Mouse (Mus musculus) thymus, postnatal 4 days (tissue): ENCODE data around the gene Kcng1.
A peak's percentile ranks its signal among the peaks of the same experiment; 100 is the strongest.

Experiments
- DNase-seq: peaks from one replicate; pipeline ENCODE4 v3.0.0; 2021

Kcng1 gene

DNA sequence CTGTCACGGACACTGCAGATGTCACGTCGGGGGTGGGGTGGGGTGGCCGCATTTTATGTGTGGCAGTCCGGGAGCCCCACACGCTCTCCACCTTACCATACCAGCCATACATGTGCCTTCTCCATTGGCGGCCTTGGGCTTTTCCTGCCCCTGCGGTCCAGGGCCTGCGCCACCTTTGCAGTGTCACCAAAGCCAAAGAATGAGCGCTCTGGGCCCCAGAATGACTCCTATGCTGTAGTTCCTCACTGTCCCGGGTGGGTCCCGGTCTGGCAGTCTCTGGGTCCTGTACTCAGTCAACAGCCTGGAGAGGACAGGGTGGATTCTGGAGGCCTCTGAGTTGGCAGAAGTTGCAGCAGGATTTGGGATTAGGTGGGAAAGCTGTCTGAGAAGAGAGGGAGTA lies at the start of gene Kcng1:
TSS of gene Kcng1 (minus strand) at position 155 of the 400 bp plus-strand sequence.
- DNase-seq = no peak

DNA sequence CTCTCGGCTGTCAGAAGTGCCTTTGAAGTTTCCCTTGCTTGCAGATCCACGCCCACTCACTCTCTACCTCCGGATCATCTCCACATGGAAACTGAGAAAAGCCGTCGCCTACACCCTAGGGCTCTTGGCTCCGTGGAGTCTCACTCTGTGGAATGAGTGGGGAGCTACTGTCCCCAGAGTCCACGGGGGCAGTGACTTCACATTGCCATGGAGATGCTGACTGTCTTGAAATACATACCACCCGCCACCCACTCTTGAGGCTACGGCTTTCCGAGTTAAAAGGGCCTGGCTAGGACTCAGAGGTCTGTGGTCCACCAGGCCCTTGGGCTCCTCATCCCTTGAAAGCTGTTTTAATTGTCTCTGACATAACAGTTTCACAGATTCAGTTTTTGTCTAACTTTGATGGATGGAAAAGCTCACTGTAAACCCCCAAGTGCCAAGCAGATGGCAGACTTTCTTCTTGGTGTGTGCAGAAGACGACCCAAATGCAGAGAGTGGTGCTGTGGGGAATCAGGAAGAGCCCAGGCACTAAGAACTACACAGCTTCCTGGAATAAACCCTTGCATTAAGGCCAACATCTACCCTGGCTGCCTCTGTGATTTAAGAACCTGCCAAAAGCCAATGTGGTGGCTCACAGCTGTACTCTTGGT lies 49.0 kb upstream of the Kcng1 start:
- DNase-seq = no peak

DNA sequence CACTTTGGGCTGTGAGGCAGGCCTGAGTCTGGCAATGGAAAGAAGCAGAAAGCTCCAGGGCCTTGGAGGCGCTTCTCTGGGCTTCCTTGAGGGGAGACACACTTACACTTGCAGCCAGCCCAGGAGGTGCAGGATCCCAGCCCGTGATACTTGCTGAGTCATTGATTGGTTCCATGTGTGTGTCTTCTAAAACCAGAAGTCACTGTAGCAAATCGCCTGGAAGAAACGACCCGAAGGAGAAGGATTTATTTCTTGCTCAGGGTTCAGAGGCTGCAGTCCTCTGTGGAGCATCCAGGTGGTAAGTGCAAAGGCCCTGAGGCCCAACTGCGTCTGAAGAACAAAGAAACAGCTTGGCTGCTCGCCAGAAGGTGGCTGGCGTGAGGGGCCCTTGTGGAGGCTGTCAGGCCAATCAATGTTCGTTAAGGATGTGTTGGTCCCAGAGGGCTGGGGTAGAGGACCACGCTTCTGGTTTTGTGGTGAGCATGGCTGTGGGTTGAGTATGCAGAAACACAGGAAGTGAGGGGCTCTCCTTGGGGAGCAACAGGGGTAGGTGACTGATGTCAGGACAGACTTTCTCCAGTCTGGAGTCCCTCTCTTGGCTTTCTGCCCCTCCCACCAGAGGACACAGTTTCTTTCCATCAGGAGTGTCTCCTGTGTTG lies 40.3 kb upstream of the Kcng1 start:
- peak; percentile 9 for DNase-seq

DNA sequence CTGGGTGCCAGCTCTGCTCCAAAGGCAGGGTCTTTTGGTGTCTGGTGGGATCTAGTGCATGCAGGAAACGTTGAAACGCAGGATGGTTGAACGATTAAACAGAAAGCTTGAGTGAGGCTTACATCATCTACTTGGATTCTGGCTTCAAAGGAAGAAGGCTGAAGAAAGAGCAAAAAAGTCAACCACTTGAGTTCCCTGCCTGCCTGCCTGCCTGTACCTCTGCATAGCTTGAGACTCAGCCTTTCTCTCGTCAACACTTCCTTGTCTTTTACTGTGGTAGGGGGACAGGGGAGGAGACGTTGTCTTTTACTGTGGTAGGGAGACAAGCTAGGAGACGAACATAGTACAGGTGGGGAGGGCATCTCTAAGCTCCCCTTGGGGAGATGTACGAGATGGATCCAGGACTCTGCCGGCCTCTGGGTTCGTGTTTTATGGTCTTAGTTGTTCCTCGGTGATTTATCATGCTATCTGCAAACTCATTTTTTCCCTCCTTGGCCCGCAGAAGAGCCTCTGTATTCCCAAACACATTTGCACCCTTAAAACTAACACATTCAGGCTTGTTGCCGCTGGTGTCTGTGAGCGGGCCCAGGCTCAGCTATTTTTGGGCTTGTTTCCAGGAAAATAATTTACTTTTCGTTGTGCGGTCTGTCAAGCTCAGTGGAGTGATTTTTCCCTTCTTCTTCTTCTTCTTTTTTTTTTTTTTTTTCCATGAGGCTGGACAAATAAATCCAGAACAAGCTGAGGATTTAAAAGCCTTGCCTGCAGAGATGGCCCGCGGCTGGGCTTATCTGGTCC lies 39.0 kb upstream of the Kcng1 start:
- DNase-seq = no peak

DNA sequence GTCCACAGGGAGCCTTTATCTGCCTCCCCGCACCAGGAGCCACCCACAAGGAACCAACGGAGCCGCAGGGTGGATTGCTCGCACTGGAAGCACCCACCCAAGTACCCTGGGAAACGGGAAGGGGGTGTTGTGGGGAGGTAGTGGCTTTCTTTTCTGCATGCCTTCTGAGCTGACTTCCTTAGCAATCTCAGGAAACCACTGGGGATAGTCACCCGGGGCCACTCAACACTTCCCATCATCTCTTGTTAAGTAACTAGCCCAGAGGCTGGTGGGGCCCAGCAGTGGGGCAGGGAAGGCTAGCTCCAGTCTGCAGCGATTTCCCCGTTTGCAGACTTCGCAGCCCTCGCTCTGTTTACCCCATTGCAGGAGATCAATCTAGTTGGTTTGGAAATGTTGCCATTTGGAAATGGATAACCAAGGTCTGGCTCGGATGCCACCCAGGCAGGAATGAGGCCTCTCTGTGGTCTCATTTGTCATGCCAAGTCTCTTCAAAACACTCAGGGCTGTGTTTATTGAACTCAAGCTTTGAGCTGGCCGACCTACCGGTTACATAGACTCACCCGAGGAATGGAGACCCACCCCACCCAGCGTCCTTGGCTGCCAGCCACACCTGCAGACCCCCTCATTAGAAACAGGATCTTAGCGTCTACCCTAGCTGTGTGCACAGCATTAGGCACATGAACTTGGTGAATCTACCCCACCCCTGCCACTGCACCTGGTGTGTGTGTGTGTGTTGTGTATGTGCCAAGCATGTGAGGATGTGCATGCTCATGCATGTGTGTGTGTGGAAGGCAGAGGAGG lies 33.3 kb upstream of the Kcng1 start:
- DNase-seq = no peak

DNA sequence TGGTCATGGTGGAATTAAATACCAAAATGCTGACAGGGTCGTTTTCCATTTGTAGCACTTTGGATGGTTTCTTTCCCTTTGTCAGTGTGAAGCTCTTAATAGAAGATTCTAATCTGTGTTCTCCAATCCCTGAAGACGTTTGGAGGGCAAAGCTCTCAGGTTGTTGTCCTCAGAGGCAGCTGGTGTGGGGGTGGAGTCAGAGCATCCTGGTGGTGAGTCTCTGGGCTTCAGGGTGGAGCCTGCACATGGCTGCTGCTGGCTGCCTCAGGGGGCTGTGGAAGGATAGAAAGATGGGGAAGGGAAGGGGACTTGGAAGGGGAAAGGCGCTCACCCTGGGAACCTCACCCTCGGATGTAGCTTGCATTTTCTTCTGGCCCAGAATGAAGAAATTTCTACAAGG lies 31.0 kb upstream of the Kcng1 start:
- DNase-seq = no peak

DNA sequence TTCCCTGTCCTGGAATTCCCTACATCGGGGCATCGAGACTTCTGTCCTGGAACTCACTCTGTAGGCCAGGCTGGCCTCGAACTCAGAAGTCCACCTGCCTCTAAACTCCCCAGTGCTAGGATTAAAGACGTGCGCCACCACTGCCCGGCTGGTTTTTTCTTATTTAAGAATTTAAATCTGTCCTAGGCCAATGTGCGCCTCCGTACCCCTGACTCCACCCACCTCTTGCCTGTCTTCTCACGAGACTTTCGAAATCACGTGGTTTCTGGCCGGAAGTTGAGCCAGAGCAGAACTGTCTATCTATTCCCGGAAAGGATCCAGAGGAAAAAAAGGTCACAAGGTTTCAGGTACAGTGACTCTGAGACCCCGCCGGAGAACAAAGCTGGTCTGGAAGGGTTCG lies 29.5 kb upstream of the Kcng1 start:
- no peak for DNase-seq

DNA sequence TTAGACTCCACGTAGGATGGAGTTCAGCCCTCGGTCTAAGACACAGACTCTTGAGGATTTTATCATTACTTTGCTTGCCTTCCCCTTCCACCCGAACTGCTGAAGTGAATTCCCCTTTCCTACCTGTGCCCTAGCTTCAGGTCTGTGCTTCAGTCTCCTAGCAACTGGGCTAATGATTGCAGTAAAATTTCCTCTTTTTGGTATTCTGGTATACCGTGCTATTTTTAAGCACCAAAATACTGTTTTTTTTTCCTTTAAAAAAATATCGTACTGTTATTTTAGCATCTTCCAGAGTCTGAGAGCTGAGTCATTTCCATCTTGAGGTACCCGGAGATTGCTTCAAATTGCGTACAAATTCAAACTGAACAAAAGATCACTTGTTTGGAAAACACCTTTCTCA lies 27.4 kb upstream of the Kcng1 start:
- no peak for DNase-seq

DNA sequence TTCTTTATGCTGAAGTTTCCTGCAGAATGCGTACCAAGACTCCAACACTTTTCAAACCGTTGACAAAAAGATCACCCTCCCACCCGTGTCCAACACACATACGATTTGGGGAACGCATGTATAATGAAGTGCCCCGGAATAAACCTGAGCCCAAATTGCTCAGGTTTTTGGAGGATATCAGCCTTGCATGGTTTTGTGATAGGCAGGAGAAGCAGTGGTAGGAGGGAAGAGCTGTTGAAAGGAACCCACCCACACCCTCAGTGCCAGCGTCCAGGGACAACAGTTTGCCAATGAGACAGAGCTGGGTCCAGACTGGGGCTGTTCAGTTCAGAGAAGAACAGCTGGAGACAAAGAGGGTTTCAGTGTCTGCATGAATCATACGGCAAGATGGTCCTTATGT lies 18.1 kb upstream of the Kcng1 start:
- DNase-seq = no peak

DNA sequence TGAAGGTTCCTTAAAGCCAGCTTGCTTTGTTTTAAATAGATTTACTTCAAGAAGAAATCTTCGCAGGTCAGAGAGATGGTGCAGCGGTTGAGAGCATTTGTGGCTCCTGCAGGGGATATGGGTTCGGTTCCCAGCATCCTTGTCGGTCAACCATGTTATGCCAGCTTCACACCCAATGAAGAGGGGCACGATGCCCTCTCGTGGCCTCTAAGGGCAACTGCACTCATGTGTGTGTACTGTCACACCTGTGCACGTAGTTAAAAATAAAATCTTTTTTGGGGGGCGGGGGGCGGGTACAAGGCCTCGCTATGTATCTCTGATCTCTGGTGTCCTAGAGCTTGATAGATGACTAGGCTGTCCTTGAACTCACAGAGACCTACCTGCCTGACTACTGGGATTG lies 15.0 kb upstream of the Kcng1 start:
- no peak for DNase-seq

DNA sequence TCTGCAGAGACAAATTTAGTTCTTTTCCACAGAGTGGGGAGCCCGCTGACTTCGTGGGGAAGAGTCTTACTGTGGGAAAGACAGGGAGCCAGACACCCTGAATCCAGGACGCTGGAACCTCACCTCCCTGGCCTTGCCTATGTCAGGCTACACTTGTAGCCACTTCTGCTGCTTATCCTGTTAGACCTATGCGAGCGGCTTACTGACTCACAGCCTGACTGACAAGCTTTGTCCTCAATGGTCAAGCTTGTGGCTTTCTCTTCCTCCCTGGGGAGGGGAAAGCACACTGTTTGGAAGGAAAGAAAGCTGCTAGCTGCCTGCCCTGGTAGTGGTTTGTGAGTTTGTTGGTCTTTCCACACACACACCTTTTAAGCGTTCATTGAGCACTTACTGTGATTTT lies 11.0 kb upstream of the Kcng1 start:
- DNase-seq = no peak

DNA sequence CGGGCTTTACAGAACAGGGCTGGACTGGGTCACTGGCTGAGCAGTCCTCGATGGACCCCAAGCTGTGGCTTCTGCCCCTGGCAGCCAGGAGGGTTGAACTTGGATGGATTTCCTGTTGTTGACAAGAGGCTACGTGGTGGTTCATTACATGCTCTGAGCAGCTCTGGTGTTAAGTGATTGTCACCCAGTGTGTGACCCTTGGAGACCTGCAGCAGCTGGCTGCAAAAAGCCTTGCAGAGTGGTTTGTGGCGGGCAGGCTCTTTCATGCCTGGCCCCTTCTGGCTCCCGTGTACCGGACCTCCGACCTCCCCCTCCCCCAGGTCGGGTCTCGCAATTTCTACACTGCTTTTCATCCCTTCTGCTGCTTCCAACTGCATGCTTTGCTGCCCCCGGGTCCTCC lies 10.5 kb upstream of the Kcng1 start:
- no peak for DNase-seq

DNA sequence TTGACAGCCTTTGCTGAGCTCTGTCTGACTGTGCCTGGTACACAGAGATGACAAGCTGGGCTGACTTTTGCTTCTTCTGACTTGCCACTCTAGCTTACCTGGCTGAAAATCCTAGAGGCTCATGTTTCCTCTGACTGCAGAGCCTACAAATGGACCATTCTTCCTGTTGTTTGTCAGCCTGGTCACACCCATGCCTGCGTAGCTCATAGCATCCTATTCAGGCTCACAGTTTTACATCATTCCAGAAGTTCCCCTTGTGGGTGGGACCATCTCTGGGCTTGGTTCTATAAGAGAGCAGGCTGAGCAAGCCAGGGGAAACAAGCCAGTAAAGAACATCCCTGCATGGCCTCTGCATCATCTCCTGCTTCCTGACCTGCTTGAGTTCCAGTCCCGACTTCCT lies 8.3 kb upstream of the Kcng1 start:
- no peak for DNase-seq

DNA sequence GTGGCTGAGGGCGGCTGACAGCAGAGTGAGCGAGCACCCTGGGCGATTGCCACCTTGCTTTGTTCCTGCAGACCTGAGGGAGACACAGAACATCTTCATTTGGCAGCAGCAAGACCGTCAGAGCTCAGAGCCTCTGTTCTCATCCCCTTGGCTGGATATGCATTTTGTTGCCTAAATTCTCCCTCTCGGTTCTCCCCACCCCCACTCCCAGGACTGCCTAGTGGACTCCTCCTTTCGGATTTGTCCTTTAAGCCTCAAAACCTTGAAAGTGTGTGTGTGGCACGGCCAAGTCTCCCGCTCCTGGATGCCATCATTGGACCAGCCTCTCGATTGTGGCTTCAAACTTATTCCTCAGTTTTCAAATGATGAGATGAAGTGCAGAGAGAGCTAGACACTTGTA lies 7.5 kb upstream of the Kcng1 start:
- no peak for DNase-seq

DNA sequence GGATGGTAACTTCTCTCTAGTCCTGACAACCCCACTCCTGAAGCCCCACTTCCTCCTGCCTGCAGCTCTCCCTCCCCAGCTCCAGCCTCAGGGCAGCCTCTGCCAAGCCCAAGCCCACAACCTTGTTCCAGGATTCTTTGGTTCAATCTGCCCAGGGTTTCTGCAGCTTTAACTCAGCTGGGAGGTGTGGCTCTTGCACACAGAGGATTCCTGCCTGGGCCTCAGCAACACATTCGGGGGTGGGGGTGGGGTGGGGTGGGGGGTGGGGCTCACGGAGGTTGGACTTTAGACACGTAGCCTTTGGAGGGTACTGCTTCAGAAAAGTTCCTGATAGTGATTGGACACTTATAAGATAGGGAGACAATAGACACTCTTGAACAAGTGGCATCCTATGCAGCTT lies 5.5 kb upstream of the Kcng1 start:
- DNase-seq = no peak

DNA sequence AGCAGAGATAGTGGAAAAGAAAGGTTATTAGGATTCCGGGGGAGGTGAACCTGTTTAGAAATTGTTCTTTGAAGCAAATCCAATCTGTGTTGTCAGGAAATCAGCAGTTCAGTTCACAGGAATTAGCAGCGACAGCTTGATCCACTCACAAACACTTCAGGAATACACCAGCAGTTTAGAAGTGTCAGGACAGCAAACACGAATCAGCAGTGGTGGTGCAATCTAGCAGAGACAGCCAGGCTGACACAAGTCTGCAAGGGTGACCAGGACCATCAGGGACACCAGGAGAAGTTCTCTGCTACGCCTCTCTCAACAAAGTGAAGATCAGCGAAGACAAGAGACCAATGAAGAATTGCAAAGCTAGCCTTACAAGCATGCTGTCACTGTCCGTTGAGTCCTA lies 3.6 kb upstream of the Kcng1 start:
- DNase-seq = no peak

DNA sequence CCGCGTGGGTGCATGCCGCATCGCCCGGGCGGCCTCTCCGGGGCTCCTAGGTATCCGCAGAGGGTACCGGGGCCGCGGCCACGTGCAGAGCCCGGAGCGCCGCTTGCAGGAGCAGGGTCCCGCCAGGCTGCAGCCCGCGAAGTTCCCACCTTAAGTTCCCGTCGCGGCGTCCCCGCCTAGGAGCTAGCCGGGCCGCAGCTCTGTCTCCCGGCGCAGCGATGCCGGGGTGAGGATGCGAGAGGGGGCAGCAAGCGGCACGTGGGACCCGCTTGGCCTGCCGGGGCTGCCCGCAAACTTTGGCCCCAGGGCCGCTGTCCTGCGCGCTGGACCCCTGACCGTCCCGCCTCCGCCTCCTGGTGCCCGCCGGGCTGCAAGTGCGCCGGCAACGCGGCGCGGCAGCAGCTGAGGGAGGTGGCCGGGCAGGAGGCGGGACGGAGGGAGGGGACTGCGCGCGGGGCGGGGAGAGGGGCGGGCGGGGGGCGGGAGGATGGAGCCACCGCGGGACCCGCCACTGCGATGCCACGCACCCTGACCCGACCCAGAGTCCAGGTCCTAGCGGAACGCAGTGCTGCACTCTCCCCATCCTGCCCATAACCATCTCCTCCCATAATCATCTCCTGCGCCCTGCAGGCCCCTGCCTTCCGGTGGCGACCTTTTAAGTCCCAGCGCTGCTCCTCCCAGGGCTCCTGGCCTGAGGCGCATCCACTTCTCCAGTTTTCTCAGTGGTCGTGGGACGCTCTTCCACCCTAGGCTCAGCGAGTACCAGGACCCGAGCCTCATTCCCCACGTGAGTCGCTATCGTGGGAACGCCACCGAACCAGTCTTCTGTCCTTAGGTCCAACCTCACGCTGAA lies 581 bp downstream of the Kcng1 start:
- peak; percentile 45 for DNase-seq

DNA sequence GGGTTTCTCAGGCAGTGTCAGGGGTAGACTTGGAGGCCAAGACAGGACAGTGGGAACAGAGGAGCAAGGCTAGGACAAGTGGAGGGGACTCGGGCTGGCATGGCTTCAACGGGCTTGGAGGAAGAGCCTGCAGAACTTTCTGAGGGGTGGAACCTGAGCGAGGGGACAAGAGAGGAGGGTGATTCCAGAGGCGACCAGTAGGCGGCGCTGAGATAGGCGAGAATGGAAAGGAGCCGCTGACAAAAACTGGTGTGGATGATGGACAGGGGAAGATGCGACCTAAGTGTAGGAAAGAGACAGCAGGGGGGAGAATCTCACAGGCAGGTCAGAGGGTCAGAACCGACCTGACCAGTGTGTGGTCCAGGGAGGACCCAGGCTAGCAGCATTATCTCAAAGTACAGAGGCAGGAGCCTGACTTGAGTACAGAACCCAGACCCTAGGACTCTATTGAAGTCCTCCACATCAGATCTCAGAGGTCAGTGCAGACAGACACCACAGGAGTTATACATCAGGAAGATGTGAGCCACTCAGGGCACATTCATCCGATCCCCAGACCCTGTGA lies 7.1 kb downstream of the Kcng1 start:
- peak; percentile 92 for DNase-seq

DNA sequence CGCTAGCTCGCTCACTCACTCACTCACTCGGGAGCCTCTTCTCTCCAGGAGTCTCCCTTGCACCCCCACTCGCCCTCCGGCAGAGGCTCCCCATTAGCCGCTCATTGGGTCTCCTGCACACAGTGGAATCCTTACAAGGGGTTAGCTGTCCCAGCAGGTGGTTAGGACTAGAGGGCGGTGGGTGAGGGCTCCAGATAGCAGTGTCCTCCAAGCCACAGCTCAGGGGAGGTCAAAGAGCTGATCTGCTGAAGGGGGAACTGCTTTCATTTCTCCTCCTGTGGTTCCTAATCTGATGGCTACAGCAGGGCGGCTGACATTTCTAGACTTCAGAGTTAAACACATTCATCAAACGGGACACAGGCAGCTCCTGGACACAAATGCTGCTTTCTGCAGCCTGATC lies 8.1 kb downstream of the Kcng1 start:
- DNase-seq = peak; percentile 30

DNA sequence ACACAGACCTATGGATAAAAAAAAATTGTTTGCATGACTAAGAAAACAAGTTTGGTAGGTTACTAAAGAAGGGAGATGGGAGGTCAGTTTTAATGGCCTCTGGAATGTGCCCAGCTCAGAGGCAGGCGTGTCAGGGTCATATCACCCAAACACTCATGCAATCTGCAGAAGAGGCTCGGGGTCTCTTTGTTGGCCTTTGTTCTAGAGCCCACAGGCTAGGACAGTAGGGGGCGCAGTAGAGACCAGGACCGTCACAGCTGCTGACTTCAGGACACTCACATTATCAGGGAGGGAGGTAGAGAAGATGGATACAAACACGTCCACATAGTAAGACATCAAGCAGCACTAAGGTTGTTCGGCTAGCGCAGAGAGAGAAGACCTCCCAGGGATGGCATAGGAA lies 13.5 kb downstream of the Kcng1 start:
- peak; percentile 71 for DNase-seq

DNA sequence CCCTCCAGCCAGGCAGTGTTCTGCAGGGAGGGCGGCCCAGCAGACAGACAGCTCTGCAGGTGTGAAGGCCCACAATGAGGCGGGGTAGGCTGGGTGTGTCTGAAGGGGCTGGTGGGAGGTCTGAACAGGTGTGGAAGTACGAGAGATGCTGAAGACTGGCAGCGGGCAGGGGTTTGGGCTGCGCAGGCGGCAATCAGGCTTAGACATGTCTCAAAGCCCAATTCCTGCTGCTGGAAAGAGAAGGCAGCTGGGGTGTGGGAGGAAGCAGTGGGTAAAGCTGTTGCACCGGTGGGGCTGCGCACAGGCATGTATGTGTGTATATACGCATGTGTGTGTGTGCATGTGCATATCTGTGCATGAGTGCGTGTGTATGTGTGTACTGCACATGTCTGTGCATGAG lies 20.6 kb downstream of the Kcng1 start:
- no peak for DNase-seq

DNA sequence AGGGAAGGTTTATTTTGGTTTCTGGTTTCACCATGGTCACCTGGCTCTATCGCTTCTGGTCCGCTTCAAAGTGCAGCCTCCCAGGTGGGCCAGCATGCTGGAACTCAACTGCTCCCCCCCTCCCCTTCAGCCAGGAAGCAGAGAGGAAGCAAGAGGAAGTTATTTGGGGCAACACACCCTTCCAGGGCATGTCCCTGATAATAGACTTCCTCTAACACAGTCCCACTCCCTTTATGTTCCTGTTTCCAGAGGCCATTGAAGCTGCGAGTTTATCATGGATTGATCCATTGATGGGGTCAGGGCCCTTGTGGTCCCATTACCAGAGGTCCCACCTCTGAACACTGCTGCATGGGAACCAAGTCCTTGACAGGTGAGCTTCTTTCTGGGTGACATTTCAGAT lies 21.4 kb downstream of the Kcng1 start:
- no peak for DNase-seq
